Mouse (Mus musculus) embryo, embryonic 9.5 days (tissue): ENCODE measurements around the gene Ankrd35.
"Not testable (repeated sequence)": the region's sequence is repeated elsewhere in the genome, so short reads cannot be mapped to it uniquely, and the experiment has no call there.

Source experiments
- DNase-seq: peaks from one replicate; pipeline ENCODE4 v3.0.0-alpha.2; 2017; ENCODE audit errors: extremely low spot score

The Ankrd35 gene

DNA sequence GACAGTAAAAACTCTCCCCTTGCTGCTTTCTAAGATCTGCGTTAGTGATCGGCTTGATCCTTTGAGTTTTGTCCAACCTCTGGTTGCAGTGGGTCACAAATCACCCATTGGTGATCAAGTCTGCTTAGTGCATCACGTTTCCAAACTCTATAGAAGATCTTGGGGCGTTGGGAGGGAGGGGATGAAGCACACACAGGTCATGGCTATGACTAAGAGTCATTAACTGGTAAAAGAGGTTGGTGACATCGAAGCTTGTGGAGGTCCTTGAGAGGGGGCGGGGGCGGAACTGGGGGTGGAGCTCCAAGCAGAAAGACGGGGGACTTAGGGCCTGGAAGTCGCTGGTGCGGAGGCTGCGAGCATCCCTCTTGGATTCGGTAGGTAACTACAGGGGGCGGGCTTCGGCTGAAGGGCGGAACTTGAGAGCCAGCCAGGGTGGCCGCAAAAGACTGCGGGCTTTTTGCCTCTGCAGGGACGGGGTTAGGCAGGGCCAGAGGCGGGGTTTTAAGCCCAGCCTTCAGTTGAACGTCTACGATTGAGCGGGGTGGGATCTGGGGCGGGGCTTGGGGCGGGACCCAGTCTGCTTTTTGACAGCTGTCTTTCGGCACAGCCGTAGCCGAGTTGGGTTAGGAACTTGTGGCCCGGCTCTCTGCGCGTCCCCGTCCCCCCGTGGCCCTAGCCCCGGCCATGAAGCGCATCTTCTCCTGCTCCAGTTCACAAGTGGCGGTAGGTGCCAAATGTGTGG lies at the start of gene Ankrd35:
Gene Ankrd35 (plus strand): TSS at position 405 of the 742 bp plus-strand sequence.
- peak; percentile 85 for DNase-seq

DNA sequence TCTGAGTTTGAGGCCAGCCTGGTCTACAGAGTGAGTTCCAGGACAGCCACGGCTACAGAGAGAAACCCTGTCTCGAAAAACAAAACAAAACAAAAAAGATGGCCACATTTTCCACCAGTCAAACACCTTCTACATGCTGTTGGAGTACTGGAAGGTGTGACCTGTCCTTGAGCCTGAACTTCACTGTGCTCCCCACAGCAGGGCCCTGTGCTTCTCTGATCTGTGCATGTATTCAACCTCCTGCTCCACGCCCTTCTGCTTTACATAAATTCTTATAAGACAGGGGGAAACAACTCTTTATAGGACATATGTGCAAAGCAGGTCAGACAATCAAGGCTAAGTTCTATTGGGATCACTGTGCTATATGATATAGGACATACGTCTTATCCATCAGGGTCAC lies 46.7 kb upstream of the Ankrd35 start:
- no peak for DNase-seq

DNA sequence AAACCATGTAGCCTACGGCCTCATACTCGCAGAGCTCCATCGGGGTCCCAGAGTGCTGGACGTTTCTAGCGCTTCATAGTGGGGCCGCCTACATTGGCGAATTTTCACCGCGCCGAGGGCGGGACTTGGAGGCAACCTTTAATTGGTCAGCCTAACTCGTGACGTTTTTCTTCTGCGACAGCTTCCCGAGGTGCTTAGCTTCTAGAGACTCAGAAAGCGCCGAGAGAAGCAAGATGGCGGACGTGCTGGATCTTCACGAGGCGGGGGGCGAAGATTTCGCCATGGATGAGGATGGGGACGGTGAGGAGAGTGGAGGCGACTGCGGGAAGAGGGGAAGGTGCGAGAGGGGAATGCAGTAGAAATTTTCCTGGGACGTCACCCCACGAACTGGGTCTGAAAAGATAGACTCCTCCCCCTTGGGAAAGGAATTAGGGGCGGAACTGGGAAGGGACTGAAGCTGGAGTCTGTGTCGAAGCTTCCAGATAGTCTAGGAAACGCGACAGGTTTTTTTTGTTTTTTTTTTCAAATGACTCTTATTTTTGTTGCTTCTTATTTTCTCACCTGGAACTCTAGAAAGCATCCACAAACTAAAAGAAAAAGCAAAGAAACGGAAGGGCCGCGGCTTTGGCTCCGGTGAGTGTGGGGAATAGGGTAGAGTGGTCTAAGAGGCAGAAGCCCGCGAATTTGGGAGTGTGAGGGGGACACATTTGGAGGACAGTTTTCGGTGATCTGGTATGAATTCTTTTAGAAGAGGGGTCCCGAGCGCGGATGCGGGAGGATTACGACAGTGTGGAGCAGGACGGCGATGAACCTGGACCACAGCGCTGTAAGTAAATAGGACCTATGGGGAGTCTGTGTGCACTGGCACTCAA lies 40.0 kb upstream of the Ankrd35 start, which contains the start of gene Rbm8a:
Gene Rbm8a (plus strand): TSS at position 205 of the 872 bp plus-strand sequence.
- DNase-seq: peak; percentile 95

DNA sequence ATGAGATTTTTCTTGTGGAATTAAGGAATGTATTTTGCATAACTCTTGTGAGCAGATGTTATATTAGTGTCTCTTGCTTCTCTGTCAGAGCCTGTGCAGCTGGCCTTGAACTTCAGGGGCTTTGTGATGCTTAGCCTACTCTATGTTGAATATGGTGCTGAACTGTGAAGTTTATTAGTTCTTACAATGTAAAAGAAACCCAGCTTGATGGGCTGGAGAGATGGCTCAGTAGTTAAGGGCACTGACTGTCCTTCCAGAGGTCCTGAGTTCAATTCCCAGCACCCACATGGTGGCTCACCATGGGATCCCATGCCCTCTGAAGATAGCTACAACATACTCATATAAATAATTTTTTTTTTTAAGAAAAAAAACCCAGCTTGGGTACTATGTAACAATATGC lies 37.9 kb upstream of the Ankrd35 start:
- no peak for DNase-seq

DNA sequence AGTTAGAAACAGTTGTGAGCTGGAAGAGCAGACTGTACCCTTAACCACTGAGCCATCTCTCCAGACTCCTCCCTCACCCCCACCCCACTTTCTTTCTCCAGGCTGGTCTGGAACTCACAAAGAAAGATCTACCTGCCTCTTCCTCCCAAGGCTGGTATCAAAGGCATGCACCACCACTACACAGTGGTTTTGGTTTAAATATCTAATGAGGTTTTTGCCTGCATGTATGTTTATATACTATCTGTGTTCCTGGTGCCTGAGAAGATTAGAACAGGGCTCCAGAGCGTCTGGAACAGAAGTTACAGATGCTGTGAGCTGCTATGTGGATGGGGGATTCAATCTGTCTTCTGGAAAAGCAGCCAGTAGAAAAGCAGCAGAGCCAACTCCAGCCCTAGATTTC lies 35.9 kb upstream of the Ankrd35 start:
- DNase-seq: no peak

DNA sequence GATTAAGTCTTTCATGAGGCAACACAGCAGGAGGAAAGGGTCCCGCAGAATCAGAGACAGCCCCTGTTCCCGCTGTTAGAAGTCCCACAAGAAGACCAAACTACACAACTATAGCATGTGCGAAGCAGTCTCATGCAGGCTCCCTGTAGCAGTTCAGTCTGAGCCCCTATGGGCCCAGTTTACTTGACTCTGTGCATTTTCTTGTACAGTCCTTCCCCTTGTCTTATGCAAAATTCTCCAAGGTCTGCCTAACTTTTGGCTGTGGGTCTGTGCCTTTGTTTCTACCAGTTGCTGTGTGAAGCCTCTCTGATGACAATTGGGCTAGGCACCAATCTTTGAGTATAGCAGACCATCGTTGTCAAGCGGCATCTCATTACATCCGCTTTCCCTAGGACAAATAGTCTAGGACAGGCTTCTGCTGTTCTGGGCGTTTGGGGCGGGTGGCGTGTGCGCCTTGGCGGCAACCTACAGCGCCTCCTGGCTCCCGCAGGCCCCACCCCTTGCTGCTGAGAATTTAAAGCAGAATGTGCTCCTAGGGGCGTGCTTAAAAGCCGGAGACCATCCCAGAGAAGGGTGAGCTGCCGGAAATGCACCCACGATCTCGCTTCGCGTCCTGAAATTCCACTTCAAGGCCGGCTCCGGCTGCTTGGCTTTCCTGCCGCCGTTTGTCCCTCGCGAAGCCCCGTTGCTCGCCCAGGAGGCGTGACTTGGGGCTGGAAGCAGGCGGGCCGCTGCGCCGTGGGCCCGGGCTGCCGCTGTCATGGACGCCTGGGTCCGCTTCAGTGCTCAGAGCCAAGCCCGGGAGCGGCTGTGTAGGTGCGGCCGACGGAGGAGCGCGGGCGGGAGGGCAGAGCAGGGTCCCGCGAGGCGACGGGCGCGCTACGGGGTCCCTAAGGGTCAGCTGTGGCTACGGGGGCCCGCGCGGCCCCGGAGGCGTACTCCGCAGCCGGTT lies 34.7 kb upstream of the Ankrd35 start, which contains the start of the genes Pex11b and Gm42957:
Gene Pex11b (plus strand): TSS at position 449 of the 952 bp plus-strand sequence.
Gene Gm42957 (plus strand): TSS at position 547 of the 952 bp plus-strand sequence.
- DNase-seq: peak; percentile 84

DNA sequence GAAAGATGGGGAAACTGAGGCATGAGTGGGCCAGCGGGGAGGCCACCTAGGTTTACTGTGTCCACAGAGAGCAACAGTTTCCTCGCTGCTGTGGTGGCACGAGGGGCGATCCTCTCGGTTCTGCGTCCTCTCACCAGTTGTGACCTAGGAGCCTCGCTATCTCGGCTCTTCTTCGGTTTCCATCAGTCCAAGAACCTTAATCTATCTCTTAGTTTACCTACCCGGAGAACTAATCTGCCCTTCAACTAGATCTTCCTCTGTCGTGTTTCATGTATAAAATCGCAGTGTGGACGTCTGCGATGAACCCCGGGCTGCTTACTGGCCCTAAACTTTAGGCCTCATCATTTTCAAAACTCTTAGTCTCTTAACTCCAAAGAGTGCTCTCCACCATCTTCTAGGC lies 34.0 kb upstream of the Ankrd35 start:
- DNase-seq: no peak

DNA sequence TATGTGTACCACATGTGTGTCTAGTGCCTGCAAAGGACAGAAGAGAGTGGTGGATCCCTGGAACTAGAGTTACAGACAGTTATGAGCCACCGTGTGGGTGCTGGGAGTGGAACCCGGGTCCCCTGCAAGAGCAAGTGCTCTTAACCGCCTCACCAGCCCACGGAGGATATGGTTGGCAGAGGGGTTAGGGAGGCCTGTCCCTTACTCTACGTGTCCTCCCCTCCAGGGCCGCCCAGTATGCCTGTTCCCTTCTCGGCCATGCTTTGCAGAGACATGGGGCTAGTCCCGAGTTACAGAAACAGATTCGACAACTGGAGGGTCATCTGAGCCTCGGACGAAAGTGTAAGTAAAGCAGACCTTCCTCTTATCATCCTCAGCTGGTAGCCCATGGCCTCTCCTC lies 33.5 kb upstream of the Ankrd35 start:
- no peak for DNase-seq

DNA sequence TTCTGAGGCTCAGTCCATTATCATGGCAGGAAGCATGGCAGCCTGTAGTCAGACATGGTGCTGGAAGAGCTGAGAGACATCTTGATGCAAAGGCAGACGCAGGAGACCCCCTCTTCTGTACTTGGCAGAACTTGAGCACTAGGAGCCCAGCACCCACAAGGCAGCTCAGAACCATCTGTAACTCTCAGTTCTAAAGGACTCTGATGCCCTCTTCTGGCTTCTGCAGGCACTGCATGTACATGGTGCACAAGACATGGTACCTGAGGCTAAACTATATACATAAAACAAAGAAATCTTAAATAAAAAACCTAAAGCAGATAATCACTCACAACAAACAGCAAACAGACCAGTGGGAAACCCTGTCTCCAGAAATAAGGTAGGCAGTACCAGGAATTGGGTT lies 30.7 kb upstream of the Ankrd35 start:
- DNase-seq: peak; percentile 46

DNA sequence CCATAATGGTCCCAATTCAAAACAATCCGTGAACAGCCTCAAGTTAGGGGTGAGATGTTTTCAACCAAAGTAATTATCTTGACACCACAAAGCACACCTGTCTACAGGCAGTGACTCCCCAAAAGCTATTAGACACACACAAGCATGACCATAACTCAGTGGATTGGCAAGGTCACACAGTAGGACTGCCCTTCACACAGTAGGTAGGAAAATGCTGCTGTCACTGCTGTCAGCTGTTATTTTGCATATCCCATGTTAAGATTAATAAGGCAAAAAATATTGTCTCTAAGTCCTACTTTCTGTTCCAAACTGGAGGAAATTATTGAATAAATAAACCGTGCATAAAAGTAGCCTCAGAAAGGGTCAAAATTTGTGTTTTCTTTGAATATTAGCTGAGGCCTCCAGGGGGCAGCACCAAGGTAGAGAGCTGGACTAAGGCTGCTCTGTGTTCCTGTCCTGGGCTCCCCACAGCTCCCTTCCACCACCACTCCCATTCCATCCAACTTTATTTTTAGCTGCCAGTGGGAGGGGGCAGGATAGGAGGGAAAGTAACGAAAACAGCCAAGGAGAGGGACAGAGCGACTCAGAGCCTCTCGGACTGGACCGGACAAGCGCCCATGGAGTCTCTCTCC lies 24.8 kb upstream of the Ankrd35 start, which contains the start of gene Itga10:
Gene Itga10 (plus strand): TSS at position 567 of the 632 bp plus-strand sequence.
- no peak for DNase-seq

DNA sequence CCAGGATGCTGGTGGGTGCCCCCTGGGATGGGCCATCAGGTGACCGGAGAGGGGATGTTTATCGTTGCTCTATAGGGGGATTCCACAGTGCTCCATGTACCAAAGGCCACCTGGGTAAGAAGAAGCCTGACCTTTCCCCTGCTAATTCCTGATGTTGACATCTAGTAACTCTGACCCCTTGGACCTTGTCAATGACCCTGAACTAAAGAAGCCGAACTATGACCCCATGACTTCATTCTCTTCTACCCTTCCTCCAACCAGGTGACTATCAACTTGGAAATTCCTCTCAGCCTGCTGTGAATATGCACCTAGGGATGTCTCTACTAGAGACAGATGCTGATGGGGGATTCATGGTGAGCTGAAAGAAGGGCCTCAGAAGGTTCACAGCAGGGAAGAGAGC lies 22.6 kb upstream of the Ankrd35 start:
- DNase-seq: no peak

DNA sequence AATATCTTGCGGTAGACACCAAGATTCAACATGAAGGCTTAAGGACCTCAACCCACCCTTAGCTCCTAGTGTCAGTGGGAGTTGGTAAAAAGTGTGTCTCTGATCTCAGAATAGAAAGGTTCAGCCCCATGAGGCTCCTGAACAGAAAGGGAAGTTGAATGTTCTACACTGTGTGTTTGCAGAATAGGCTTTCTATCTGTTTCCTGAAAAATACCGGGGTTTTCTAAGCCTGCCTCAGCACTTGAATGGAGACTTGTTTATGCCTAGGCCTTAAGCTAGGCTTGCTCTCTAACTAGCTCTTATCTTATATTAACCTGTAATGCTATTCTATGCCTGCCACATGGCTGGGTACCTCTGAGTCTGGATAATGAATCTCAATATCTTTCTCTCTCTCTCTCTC lies 9.0 kb upstream of the Ankrd35 start:
- no peak for DNase-seq

DNA sequence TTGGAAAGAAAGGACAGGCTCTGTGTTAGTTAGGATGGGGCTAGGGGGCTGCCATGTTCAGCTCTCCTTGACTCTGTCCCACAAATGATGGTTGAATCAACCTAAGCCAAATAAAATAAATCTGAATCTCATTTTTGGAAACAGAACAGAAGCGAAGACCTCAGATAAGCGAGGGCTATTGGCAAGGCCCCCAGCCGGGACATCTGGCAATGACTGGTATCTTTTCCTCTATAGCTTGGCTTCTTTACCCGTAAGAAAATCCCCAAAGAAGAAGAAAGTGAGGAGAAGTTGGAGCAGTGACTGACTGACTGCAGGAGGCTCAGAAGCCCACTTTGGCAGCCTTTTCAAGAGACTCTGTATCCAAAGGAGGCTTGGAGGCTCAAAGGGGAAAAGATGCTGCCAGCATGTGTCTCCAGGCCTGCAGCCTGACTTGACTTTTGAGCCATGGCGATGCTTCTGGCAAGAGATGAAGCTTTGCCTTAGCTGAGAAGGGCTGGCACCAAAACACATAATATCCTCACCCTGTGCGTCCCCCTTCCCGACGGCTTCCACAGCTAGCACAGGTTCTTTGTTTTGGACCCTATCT lies 7.1 kb upstream of the Ankrd35 start:
- no peak for DNase-seq

DNA sequence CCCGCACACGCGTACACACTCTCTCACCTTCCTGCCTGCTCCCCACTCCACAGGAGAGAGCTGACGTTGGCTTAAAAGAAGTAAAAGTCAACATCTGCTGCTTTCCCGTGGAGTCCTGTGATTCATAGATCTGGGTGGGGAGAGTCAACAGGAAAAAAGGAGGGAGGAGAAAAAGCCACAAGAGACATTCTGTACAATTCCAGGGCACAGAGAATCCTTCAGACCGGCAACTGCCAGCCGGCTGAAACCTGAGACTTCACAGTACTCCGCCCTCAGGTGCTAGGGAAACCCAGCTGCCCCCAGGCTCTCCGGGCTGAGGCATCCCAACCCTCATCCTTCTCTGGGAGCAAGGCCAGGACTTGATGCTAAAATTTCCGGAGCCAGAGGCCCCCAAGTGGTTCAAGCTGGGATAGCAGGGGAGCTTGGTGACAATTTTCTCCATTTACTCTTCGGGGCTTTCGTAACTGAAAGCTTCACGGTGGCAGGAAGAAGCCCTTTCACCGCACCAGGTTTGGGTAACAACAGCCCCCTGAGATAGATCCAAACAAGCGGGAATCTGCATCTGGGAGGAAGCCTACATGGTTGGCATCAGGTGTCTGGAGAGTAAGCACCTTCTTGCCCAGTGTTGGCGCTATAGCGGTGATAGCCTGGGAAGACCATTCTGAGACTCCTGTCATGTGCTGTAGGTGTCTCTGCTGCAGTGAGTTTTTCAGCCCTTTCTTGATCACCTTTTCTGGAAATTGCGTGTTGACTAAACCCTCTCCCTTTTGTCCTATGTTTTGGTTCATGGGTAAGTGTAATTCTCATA lies 6.3 kb upstream of the Ankrd35 start:
- DNase-seq: peak; percentile 86

DNA sequence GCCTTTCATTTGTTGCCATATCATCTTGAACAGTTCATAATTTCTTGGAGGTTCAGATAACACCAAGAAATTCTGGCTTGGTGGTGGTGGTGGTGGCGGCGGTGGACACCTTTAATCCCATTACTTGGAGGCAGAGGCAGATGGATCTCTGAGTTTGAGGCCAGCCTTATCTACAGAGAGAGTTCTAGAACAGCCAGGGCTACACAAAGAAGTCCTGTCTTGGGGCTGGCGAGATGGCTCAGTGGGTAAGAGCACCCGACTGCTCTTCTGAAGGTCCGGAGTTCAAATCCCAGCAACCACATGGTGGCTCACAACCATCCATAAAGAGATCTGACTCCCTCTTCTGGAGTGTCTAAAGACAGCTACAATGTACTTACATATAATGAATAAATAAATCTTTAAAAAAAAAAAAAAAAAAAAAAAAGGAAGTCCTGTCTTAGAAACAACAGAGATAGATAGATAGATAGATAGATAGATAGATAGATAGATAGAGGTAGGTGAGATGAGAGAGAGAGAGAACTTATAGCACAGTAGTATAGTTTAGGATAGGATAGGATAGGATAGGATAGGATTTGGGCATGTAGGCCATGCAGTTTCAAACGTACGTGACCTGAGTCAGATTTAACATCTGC lies 4.1 kb upstream of the Ankrd35 start:
- not testable (repeated sequence) for DNase-seq

DNA sequence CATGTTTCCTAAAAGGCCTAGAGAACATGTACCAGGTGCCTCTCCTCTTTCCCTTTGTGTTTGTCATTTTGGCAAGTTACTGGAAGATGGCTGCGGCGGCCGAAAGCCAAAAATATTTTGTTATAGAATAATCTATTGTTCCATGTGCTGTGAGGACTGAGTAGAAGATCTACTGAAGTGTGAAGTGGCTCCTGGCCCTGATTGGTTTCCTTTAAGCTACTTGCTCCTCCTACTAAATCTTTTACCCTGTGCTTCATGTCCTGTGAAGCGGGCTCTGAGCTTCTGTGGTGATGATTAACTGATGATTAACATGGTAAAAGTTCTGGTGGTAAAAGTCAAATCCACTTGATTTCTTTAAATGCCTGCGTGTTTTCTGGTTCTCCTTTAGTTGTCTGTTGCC lies 3.0 kb upstream of the Ankrd35 start:
- DNase-seq: no peak

DNA sequence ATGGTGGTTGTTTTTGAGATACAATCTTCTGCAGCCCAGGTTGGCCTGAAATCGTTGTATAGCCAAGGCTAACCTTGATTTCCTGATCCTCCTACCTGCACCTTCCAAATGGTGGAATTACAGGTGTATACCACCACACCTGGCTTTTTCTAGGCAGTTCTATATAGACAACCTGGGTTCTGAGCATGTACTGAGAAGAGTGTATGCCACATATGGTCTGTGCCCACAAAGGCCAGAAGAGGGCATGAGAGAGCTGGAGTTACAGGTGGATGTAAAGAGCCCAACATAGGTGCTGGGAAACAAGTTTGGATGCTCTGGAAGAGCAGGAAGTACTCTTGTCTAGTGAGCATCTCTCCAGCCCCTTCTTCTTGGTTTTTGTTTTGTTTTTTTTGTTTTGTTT lies 2.6 kb upstream of the Ankrd35 start:
- DNase-seq: no peak

DNA sequence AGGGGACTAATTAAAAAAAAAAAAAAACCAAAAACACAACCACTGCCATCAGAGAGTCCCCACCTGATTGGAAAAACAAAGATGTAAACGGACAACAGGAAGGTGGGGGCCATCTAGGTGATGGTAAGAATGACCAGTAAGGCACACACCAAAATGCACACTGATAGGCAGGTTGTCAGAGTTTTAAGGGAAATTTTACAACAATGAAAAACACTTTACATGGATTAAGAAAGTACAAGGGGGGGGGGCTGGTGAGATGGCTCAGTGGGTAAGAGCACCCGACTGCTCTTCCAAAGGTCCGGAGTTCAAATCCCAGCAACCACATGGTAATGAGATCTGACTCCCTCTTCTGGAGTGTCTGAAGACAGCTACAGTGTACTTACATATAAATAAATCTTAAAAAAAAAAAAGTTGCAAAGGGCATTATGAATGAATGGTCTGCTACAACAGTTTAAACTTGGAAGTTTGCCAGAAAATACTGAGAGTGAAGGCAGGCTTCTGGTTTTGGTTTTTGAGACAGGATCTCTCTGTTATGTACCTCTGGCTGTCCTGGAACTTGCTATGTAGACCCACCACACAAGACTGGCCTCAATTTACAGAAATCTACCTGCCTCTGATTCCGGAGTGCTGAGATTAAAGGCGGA lies 1.4 kb upstream of the Ankrd35 start:
- no peak for DNase-seq

DNA sequence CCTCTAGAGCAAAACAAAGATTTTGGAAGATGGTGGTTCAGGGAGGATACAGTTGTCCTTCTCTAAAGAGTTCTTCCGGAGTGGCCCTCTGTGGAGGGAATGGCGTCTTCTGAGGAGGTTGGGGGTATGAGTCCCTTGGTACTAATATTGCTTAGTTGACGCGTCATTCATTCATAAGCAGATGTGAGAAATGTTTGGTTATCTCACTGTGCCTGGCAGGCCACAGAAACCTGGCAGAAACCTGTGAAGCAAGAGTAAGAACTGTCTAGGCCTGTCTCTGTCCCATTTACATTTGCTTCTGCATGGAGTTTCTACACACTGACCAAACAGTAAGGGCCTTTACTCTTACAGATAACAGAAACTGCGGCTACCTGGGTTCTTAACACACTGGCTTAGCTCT lies 1.6 kb downstream of the Ankrd35 start:
- no peak for DNase-seq
